Mouse (Mus musculus) Muller cell, postnatal 12 days (primary cell): Measurements from ENCODE around the gene Gli2.
A peak's percentile ranks its signal among the peaks of the same experiment; 100 is the strongest.

Experiments used
- DNase-seq: peaks from one replicate; pipeline ENCODE4 v3.0.0-alpha.2; 2015; ENCODE audit errors: inconsistent ontology term

Gli2 gene

GRCm38 (mm10) chr1:118941336-118941735 lies 112.1 kb downstream of the Gli2 start:
- DNase-seq, result peak; percentile 79

DNA sequence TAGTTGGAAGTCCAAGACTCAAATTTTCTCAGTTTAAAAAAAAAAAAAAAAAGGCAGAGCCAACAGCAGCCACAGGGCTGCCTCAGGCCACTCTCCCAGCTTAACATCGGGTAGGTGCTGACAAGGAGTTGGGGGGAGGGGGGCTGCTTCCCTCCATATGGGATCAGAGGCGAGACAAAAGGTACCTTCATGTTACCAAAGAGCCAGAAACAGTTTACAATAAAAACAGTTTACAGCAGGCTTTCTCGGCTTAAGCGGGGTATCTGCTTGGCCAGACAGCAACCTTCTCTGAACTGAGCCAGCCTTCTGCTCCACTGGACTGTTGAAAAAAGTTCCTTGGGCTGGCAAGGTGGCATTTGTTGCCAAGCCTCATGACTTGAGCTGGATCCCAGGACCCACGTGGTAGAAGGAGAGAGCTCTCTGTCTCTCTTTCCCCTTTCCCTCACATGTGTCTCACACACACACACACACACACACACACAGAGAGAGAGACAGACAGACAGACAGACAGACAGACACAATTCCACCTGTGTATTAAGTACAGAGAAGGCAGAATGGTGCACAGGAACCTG lies 113.1 kb downstream of the Gli2 start:
- DNase-seq, result peak; percentile 6

GRCm38 (mm10) chr1:118938206-118938605 lies 115.2 kb downstream of the Gli2 start:
- DNase-seq, result peak; percentile 42

DNA sequence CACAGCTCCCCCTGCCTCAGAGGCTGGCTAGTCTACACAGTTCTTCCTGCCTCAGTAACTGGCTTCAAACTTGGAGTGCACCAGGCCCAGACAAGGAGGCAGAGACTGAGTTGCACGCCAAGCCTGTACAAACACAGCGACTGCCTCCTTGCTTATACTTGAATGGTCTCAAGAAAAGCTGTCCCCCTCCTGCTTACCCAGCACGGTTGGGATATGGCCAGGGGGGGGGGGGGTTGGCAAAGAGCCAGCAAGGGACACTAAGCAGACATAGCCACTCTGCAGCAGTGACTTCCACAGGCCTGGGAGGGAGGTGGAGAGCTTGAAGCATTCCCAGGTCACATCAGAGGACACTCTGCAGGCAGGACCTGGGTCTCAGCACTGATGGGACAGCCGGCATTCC lies 117.3 kb downstream of the Gli2 start:
- no peak for DNase-seq

DNA sequence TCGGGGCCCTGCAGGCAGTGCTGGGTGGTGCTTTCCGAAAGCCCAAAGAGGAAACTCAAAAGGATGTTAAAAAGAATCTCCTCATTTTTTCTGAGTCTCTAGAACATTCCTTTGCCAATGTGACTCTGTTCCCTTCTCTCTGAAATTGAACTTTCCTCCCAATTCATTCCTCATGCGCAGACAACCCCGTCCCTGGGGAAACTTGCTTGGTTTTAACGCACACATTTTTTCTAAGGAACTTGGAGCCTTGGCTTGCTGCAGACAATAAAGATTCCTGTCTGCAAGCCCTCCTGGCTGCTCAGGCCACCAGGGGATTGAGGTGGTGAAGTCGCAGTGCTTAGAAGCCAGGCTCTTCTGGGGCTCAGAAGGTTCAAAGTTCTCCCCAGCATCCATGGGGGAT lies 117.9 kb downstream of the Gli2 start:
- no peak for DNase-seq

DNA sequence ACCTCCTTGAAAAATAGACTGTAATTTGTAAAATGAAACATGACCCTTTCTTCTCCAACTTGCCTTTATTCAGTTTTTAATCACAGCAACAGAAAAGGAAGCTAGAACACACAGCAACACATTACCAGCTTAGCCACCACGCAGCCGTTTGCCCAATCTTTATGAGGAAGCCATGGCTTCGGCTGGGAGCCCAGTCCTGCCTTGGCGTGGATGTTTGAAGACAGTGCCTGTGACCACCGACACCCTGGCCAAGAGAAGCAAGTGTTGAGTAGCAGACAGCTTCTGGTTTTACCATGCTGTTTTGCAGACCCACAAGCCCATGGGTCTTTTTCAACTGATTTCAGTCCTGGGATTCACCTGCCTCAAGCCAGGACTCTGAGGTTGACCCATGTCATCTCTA lies 121.3 kb downstream of the Gli2 start:
- DNase-seq, result no peak

- no peak for DNase-seq
Observed at GRCm38 (mm10) chr1:118927543-118928354, 125.7 kb downstream of the Gli2 start.

DNA sequence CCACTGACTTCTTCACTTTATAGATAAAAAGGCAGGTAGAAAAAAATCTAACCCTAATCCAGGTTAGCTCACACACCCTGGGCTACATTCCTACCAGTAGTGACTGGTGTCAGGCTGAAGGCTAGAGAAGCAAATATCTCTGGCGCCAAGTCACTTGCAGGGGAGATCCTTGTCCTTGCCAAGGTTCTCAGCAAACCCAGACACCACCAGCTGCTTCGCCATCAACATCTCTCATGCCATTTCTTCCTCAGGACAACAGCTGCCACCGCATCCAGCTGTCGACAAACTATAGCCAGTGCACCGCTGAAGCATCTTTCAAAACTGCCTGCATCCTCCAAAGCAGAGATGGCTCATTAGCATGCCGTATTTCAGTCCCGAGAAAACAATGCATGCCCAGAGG lies 126.9 kb downstream of the Gli2 start:
- no peak for DNase-seq

- no peak for DNase-seq
Observed at GRCm38 (mm10) chr1:118922189-118922588, 131.2 kb downstream of the Gli2 start.

DNA sequence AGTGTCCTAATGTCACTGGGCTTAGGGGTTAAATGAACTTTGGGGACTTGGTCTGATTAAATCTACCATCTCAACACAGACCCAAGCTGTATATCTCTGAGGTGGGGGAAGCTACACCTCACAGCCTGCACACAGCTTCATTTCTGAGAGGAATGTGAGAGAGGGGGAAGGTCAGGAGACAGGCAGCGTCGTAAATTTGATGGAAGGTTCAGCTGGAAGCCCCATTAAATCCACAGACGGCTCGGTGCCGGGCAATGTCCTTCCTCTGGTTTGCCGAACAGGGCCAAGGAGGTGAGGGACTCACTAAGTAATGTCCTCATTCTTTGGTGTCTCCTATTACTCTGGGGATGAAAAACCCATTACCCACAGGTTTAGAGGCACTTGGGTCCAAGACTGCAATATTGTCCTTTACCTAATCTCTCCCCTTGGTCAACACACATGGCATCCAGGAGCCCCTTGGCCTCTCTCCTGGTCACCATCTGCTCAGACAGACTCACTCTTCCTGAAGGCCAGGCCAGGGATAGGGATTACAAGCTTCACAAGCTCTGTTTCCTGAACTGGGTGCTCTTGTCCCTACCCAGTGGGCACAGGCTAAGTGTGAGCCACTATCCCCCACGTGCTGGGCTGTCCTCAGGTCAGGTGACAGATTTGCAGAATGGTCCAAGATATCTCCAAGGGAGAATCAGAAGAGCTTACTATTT lies 135.7 kb downstream of the Gli2 start:
- DNase-seq, result no peak

GRCm38 (mm10) chr1:118916477-118917075 lies 136.8 kb downstream of the Gli2 start:
- DNase-seq, result peak; percentile 17

DNA sequence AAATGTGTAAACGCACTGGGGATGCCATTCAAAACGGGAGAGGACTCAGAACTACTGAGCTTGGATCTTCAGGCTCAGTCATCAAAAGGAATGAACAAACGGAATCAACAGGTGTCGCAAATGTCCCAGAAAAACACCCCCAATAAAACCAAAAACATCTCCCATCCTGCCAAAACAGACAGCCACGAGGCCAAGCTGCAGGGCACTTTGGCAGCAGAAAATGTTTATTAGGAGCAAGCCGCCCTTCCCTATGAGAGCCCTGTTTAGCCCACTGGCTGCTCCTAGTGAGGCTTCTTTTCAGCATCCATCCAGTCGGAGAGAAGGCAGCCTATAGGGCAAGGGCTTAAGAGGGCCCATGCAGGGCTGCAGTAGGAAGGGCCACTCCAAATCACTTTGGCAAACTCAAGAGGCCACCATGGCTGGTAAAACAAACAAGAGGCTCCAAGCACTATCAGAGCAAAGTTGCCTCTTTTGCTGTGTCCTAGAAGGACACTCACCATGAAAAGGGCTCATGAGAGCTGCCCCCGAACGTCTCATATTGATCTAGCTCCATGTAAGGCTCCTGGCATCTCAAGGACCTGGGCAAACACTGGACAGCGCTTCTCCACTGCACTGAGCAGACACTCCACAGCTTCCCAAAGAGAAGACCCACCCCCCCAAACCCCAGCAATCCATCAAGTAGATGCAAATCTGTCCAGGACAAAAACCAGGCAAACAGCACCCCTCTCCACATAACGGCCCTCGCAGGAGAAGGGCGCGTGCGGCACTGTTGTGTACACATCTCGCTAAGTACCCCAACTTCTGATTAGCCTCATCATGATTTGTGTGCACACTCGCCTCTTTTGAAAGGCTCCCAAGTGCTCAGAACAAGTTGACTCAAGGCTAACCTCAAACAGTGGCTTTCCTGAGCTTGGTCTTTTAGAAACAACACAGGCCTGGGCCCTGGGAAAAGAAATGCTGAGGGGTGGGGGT lies 139.7 kb downstream of the Gli2 start:
- DNase-seq, result peak; percentile 26

DNA sequence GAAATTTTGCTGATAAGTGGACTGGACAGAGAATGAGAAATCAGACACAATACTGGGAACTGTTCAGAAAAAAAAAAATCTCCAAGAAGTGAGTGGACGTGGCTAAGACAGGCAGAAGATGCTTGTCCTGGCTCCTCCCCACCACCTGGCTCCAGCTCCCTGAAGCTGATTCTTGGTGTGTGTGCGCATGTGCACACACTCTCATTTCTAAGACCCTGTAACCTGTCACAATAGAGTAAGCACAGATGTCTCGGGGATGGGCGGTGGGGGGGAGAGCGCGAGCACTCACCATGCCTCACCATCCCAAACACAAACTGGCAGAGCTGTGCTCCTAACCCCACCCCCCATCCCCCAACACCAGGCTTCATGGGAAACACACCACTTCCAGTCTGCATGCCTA lies 140.5 kb downstream of the Gli2 start:
- DNase-seq, result no peak

DNA sequence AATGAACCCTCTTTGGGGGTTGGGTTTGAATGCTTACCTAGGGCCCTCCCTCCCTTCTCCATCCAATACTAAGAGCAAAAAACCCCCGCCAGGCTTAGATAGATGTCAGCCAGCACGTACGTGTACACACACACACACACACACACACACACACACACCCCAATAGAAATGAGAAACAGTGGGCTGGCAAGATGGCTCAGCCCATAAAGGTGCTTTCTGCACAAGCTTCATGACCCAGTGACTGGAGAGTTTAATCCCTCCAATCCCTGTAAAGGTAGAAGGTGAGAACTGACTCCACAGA lies 142.0 kb downstream of the Gli2 start:
- no peak for DNase-seq

DNA sequence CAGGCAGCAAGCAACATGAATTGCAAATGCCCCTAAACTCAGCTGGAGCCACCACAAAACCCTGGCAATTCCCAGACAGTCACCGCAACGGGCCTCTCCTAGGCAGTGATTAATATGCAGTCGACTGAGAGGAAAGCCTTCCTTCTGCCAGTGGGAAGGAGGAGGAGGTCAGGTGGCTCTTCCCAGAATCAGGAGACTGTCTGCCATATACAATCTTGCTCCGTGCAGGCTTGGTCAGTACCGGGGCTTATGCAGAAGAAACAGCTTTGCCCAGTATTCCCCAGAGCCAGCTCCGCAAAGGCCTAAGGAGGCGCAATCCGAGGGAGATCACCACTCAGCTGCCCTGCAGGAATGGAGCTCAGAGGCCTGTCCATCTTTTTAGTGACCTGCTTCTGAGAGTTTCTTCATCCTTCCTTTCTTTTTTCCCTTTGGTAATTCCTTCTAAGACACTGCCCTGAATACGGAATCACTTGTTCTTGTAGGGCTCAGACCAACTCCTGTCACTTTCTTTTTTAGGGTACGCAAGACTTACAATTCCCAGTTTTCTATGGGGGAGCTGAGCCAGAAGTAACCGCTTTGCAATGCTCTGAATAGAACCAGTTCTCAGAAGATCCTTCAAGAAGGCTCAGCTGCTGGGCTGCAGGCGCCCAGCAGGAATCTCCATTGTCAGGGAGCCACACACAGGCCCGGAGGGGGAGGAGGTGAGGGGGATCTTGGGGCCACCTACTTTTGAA lies 142.6 kb downstream of the Gli2 start:
- peak; percentile 35 for DNase-seq

DNA sequence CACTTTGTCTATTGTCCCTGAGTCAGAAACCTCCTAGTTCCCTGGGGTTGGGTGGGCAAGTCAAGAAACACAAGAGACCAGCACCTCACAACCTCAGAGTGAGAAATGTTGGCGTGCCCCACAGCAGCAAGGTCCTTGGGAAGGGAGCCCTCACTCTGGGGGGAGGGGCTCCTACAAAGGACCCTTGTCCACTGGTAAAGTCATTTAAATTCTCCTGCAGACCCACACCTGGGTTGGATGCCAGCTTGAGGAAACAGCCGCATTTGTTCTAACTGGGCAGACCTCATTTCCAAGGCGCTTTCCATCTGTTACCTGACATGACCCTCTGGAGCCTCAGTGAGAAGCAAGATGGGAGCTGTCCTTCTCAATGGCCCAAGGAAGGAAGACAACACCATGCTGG lies 144.4 kb downstream of the Gli2 start:
- DNase-seq, result no peak

DNA sequence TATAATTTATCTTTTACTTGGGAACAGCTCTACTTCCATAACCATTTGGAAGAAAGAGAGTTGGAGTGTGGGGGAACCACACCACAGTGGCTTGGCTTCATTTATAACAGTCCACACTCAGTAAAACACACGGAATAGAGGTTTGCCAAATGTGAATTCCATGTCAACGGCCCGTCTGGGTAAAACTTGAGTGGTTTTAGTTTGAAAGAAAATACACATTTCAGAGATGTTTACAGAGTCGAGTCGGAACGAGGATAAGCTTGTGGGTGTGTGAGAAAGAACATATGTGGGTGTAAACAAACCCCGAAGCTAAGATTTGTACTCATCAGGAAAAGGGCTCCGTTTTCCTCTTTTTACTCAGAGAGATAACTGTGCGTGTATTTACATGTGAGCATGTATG lies 145.8 kb downstream of the Gli2 start:
- no peak for DNase-seq

DNA sequence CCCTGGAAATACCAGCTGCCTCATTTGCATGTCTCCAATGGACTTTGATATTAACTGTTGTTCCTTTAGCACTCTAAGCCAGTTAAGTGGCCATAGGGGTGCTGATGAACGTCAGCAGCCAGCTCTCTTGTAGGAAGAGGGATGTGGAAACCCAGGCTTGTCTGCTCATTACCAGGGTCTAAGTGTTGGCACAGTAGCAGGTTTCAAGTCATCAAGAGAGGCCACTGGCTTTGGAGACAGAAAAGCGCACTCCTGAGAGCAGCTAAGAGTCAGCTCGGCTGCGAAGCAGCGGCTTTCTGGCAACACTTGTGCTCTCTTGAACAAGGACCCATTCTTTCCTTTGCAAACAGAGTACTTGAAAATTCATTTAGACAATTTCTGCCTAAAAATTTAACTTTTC lies 148.1 kb downstream of the Gli2 start:
- DNase-seq, result no peak

DNA sequence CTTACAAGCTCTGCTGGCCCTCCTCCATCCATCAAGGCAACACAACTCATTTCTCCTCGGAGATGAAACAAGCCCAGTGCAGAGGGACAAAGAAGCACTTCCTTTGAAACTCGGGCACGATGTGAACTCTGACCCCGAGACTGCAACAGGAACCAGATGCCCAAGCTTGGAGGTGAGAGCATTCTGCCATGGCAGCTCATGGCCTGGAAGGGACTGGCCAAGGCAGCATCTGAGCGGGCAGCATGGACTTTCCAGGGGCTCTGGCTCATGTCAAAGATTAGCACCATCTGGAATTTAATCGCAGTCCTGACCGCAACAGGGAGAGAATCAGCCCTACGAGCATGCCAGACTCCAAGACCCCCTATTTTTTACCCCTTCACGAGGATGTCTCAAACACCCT lies 148.5 kb downstream of the Gli2 start:
- DNase-seq, result no peak

DNA sequence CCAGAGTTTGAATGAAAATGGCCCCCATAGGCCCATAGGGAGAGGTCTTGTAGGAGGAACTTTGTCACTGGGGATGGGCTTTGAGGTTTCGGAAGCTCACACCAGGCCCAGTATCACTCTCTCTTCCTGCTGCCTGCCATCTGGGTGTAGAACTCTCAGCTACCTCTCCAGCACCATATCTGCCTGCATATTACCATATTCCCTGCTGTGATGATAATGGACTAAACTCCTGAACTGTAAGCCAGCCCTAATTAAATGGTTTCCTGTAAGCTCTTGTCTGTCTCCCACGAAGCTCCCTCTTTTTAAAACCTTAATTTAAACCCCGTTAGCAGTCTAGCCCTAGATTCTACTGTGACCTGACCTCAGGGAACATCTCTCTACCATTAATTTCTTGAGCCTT lies 149.0 kb downstream of the Gli2 start:
- DNase-seq, result no peak

DNA sequence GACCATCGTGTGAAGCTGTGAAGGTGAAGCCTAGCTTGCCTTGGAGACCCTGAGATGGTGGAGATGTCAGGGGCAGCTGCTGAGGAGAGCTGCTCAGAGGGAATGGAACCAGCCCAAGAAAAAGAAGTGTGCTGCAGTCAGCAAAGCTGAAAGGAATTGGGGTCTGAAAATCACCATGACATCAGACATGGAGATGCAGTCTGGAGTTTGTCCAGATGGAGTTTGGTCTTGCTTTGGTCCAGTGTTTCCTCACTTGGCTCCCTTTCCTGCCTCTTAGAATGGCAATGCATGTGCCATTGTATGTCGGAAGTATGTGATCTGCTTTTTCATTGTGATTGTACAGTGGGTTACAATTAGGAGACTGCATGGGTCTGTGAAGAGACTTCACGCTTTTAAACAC lies 149.7 kb downstream of the Gli2 start:
- DNase-seq, result no peak
